Mouse (Mus musculus): ENCODE results near the gene E130218I03Rik. TPM values are rescaled to one million over a fixed set of nuclear protein-coding genes. Genes with fewer than 3 reads are reported as not detected.

Gene E130218I03Rik
- not detected for polyA plus RNA-seq (2014; fragmentation: Illumina TruSeq; extraction: RNeasy Lipid Tissue Mini Kit (QIAGEN cat#74804); ENCODE audit: low read depth, low replicate concordance)

DNA sequence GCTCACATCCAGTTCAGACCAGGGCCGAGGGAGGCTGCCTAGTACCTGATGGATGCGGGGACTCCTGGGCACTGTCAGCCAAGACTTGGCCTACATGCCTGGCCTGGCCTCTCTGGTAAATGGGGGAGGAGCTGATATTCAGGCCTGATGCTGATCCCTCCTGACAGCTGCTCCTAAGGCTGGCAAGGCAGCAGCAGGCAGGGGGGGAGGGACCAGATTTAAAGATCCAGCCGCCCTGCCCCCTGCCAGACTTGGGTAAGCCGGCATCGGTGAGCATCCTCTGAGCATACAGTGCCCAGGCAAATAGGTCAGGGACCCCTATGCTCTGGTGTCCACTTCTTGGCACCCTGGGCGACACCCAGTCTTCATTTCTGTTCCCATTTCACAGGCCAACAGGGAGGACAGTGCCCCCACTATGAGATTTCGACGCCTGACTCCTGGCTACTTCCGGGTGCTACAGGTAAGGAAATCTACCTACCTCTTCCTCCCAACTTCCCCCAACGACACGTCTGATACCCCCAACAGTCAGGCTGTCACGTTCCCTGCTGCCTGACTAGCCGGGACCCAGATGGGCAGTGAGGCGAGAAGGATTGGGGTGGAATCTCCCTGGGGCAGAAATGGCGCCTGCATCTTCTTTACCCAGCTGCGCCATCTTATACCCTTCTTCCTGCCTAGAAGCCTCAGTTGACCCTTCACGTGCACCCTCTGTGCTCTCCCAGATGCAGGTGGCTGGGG is at the start of gene E130218I03Rik:
Gene E130218I03Rik, plus strand, starts transcription at position 147 of the 735 bp plus-strand sequence.

DNA sequence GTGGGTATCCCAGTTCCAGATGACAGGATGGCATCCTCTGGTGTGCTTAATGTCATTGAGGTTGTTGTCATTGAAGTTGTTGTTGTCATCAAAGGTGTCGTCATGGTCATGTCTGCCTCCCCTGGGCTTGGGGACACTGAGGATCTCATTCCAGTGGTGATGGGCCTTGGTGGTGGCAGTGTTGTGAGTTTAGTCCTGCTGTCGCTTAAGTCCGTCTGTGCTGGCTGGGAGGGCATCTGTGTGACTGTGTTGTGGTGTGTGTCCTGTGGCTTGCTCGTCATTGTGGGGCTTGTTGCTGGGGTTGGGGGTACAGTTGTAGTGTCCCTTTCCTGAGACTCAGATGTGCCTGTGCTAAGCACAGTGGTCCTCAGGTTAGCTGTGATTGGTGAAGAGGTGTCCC is 40.6 kb upstream of the E130218I03Rik start, which contains the start of gene Gm7534:
Gene Gm7534, minus strand, starts transcription at position 101 of the 400 bp plus-strand sequence.

GRCm38 (mm10) chr4:134227194-134227593 is 16.3 kb upstream of the E130218I03Rik start, which contains the start of gene Catsper4:
TSS of gene Catsper4 (minus strand) at chr4:134227383.

GRCm38 (mm10) chr4:134238279-134238651 is 5.2 kb upstream of the E130218I03Rik start, which contains the start of gene Cnksr1:
TSS of gene Cnksr1 (minus strand) at chr4:134238399.

DNA sequence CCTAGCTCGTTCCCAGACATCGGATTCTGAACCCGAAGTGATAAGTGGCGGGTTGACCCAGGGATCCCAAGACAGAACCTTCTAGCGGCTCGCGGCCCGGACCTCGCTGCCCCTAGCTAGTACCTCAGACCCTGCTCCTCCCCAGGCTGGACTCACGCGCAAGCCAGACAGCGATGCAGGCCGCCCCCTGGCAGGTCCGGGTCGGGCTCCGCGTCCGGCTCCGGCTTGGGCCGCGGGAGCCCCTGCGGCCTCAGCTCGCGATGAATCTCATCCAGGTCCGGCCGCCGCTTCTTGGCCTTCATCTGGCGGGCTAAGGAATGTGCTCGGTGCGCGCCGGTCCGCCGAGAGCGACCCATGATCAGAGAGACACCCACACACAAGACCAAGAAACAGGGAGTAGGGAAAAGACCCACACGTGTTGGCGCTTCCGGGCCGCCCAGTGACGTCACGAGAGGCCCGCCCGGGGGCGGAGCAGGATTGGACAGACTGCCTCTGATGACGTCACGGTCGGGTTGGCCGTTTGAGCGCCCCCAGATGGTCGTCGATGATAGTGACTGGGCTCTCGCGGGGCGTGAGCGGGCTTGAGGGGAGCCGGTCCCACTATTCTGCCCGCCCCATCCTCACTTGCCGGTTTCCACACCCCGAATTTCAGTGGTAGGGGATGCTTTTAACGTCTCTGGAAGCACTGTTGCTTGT is 1.8 kb downstream of the E130218I03Rik start, which contains the start of gene Zfp593:
Gene Zfp593, minus strand, starts transcription at position 445 of the 696 bp plus-strand sequence.

GRCm38 (mm10) chr4:134246719-134247258 is 3.3 kb downstream of the E130218I03Rik start, which contains the start of gene Gm30191:
TSS of gene Gm30191 (plus strand) at chr4:134246935.

GRCm38 (mm10) chr4:134253722-134254324 is 10.4 kb downstream of the E130218I03Rik start, which contains the start of gene Grrp1:
TSS of gene Grrp1 (minus strand) at chr4:134254106.

GRCm38 (mm10) chr4:134287575-134288025 is 44.1 kb downstream of the E130218I03Rik start, which contains the start of gene Pdik1l:
TSS of gene Pdik1l (minus strand) at chr4:134287895.

Other genes starting within 250 kb of the E130218I03Rik start
- 25.1 TPM for gene Dhdds, start 242.7 kb upstream of the E130218I03Rik start, polyA plus RNA-seq (2014; fragmentation: Illumina TruSeq; extraction: RNeasy Lipid Tissue Mini Kit (QIAGEN cat#74804); ENCODE audit: low read depth, low replicate concordance)
- gene Lin28a, start 224.8 kb upstream of the E130218I03Rik start, polyA plus RNA-seq (2014; fragmentation: Illumina TruSeq; extraction: RNeasy Lipid Tissue Mini Kit (QIAGEN cat#74804); ENCODE audit: low read depth, low replicate concordance): not detected
- gene Zfp683, start 189.8 kb upstream of the E130218I03Rik start, polyA plus RNA-seq (2014; fragmentation: Illumina TruSeq; extraction: RNeasy Lipid Tissue Mini Kit (QIAGEN cat#74804); ENCODE audit: low read depth, low replicate concordance): not detected
- not detected for gene Crybg2, start 182.8 kb upstream of the E130218I03Rik start, polyA plus RNA-seq (2014; fragmentation: Illumina TruSeq; extraction: RNeasy Lipid Tissue Mini Kit (QIAGEN cat#74804); ENCODE audit: low read depth, low replicate concordance)
- 15.5 TPM for gene Cd52, start 148.6 kb upstream of the E130218I03Rik start, polyA plus RNA-seq (2014; fragmentation: Illumina TruSeq; extraction: RNeasy Lipid Tissue Mini Kit (QIAGEN cat#74804); ENCODE audit: low read depth, low replicate concordance)
- 0.97 TPM for gene Ubxn11, start 141.1 kb upstream of the E130218I03Rik start, polyA plus RNA-seq (2014; fragmentation: Illumina TruSeq; extraction: RNeasy Lipid Tissue Mini Kit (QIAGEN cat#74804); ENCODE audit: low read depth, low replicate concordance)
- gene Sh3bgrl3, start 114.9 kb upstream of the E130218I03Rik start, polyA plus RNA-seq (2014; fragmentation: Illumina TruSeq; extraction: RNeasy Lipid Tissue Mini Kit (QIAGEN cat#74804); ENCODE audit: low read depth, low replicate concordance): 47.5 TPM
- gene Cep85, start 56.5 kb upstream of the E130218I03Rik start, polyA plus RNA-seq (2014; fragmentation: Illumina TruSeq; extraction: RNeasy Lipid Tissue Mini Kit (QIAGEN cat#74804); ENCODE audit: low read depth, low replicate concordance): 63.7 TPM
- gene Gm7534, start 40.7 kb upstream of the E130218I03Rik start, polyA plus RNA-seq (2014; fragmentation: Illumina TruSeq; extraction: RNeasy Lipid Tissue Mini Kit (QIAGEN cat#74804); ENCODE audit: low read depth, low replicate concordance): not detected
- gene Catsper4, start 16.3 kb upstream of the E130218I03Rik start, polyA plus RNA-seq (2014; fragmentation: Illumina TruSeq; extraction: RNeasy Lipid Tissue Mini Kit (QIAGEN cat#74804); ENCODE audit: low read depth, low replicate concordance): not detected
- gene Cnksr1, start 5.3 kb upstream of the E130218I03Rik start, polyA plus RNA-seq (2014; fragmentation: Illumina TruSeq; extraction: RNeasy Lipid Tissue Mini Kit (QIAGEN cat#74804); ENCODE audit: low read depth, low replicate concordance): 5.7 TPM
- 4.1 TPM for gene Zfp593, start 1.9 kb downstream of the E130218I03Rik start, polyA plus RNA-seq (2014; fragmentation: Illumina TruSeq; extraction: RNeasy Lipid Tissue Mini Kit (QIAGEN cat#74804); ENCODE audit: low read depth, low replicate concordance)
- gene Gm30191, start 3.3 kb downstream of the E130218I03Rik start, polyA plus RNA-seq (2014; fragmentation: Illumina TruSeq; extraction: RNeasy Lipid Tissue Mini Kit (QIAGEN cat#74804); ENCODE audit: low read depth, low replicate concordance): not detected
- gene Grrp1, start 10.4 kb downstream of the E130218I03Rik start, polyA plus RNA-seq (2014; fragmentation: Illumina TruSeq; extraction: RNeasy Lipid Tissue Mini Kit (QIAGEN cat#74804); ENCODE audit: low read depth, low replicate concordance): 4.6 TPM
- 5.0 TPM for gene Pdik1l, start 44.2 kb downstream of the E130218I03Rik start, polyA plus RNA-seq (2014; fragmentation: Illumina TruSeq; extraction: RNeasy Lipid Tissue Mini Kit (QIAGEN cat#74804); ENCODE audit: low read depth, low replicate concordance)
- gene Trim63, start 71.5 kb downstream of the E130218I03Rik start, polyA plus RNA-seq (2014; fragmentation: Illumina TruSeq; extraction: RNeasy Lipid Tissue Mini Kit (QIAGEN cat#74804); ENCODE audit: low read depth, low replicate concordance): 278 TPM
- gene Slc30a2, start 99.5 kb downstream of the E130218I03Rik start, polyA plus RNA-seq (2014; fragmentation: Illumina TruSeq; extraction: RNeasy Lipid Tissue Mini Kit (QIAGEN cat#74804); ENCODE audit: low read depth, low replicate concordance): 0.31 TPM
- 15.3 TPM for gene Extl1, start 140.2 kb downstream of the E130218I03Rik start, polyA plus RNA-seq (2014; fragmentation: Illumina TruSeq; extraction: RNeasy Lipid Tissue Mini Kit (QIAGEN cat#74804); ENCODE audit: low read depth, low replicate concordance)
- 11.4 TPM for gene Pafah2, start 152.7 kb downstream of the E130218I03Rik start, polyA plus RNA-seq (2014; fragmentation: Illumina TruSeq; extraction: RNeasy Lipid Tissue Mini Kit (QIAGEN cat#74804); ENCODE audit: low read depth, low replicate concordance)
- gene Stmn1, start 224.7 kb downstream of the E130218I03Rik start, polyA plus RNA-seq (2014; fragmentation: Illumina TruSeq; extraction: RNeasy Lipid Tissue Mini Kit (QIAGEN cat#74804); ENCODE audit: low read depth, low replicate concordance): 24.0 TPM